Mouse (Mus musculus) midbrain, embryonic 14.5 days (tissue): ENCODE measurements around the gene Ngfr. TPM values are rescaled to one million over a fixed set of nuclear protein-coding genes. Genes with fewer than 3 reads are reported as not detected.

ENCODE experiments used
- ATAC-seq: fragments of 200-750 bp; cut with Nextera tagmentation; 2 replicates; pipeline ENCODE4 v1.8.0; 2017; ENCODE audit warnings: moderate number of reproducible peaks, moderate library complexity; ENCODE audit not compliant: low FRiP score, low TSS enrichment
- DNase-seq: peaks from one replicate; pipeline ENCODE4 v3.0.0-alpha.2; 2015
- H3K27ac ChIP-seq: fragments of 300-500 bp; sonication (generic); replicated peaks from 2 replicates; pipeline ENCODE4 v1.5.1; 2014; ENCODE audit warnings: mild to moderate bottlenecking, low read depth, low read length, moderate library complexity
- H3K27me3 ChIP-seq: fragments of 300-500 bp; sonication (generic); 2 replicates; pipeline ENCODE4 v1.6.1; 2014; ENCODE audit warnings: low read length, control low read depth, mixed read lengths; ENCODE audit not compliant: control insufficient read depth, insufficient read depth
- H3K36me3 ChIP-seq: fragments of 300-500 bp; sonication (generic); 2 replicates; pipeline ENCODE4 v1.6.1; 2014; ENCODE audit warnings: low read length, control low read depth; ENCODE audit not compliant: control insufficient read depth, insufficient read depth
- H3K4me1 ChIP-seq: fragments of 300-500 bp; sonication (generic); 2 replicates; pipeline ENCODE4 v1.6.1; 2014; ENCODE audit warnings: mild to moderate bottlenecking, antibody characterized with exemption, low read length, control low read depth; ENCODE audit not compliant: control insufficient read depth, insufficient read depth
- H3K4me2 ChIP-seq: fragments of 300-500 bp; sonication (generic); 2 replicates; pipeline ENCODE4 v1.6.1; 2014; ENCODE audit warnings: mild to moderate bottlenecking, low read length, moderate library complexity
- H3K4me3 ChIP-seq: fragments of 300-500 bp; sonication (generic); replicated peaks from 2 replicates; pipeline ENCODE4 v1.5.1; 2014; ENCODE audit warnings: low read depth, low read length
- H3K9ac ChIP-seq: fragments of 300-500 bp; sonication (generic); replicated peaks from 2 replicates; pipeline ENCODE4 v1.6.1; 2014; ENCODE audit warnings: mild to moderate bottlenecking, low read length, moderate library complexity
- H3K9me3 ChIP-seq: fragments of 300-500 bp; sonication (generic); 2 replicates; pipeline ENCODE4 v1.6.1; 2016; ENCODE audit warnings: low read length, control low read depth, mixed read lengths; ENCODE audit not compliant: control insufficient read depth
- WGBS: fragments of 180-500 bp; shearing (Covaris S2); extraction: QIAGEN DNeasy Blood & Tissue Kit; methylation state at CpG from one replicate; pipeline ENCODE4 v1.1.7; 2014; 5-methylcytosine and 5-hydroxymethylcytosine counted together
- polyA plus RNA-seq: library from polyadenylated mRNA; unstranded; fragments of >200 nt; fragmentation: Nextera tagmentation; extraction: Ambion mirVana; gene quantifications from 2 replicates; pipeline ENCODE4 v1.2.1, GENCODE M21; 2014

Gene Ngfr
- polyA plus RNA-seq, 1 experiment from 2014 or later: 13.7 TPM

- no peak for DNase-seq
- no peak overlapping the region for H3K27ac ChIP-seq
- H3K4me2 ChIP-seq: no peak overlapping the region
- no peaks in the 10 kb centered on the region for H3K9me3 ChIP-seq
- H3K27me3 ChIP-seq: peaks cover 30% of the 10 kb centered on the region
- no peaks in the 10 kb centered on the region for H3K36me3 ChIP-seq
- 0 out of 2 replicates have a peak, but pooled peaks cover 8% of the 10 kb centered on the region for H3K4me1 ChIP-seq
- ATAC-seq: no peak
- WGBS: 32% methylated on average over 14 of the region's 14 CpGs
- no peak overlapping the region for H3K9ac ChIP-seq
- no peak overlapping the region for H3K4me3 ChIP-seq
These were observed 10.9 kb upstream of the Ngfr start for GRCm38 (mm10) chr11:95598214-95599062.

GRCm38 (mm10) chr11:95597741-95598140 is 10.2 kb upstream of the Ngfr start:
- Histone ChIP-seq H3K4me3 (no peak overlapping the region), H3K27ac (no peak overlapping the region), H3K27me3 (peaks cover 30% of the 10 kb centered on the region), H3K9me3 (no peaks in the 10 kb centered on the region), H3K9ac (no peak overlapping the region), H3K4me1 (0 out of 2 replicates have a peak, but pooled peaks cover 8% of the 10 kb centered on the region), H3K4me2 (no peak overlapping the region), H3K36me3 (no peaks in the 10 kb centered on the region)
- no peak for DNase-seq
- ATAC-seq: no peak
- 26% methylated on average over 13 of the region's 13 CpGs for WGBS

DNA sequence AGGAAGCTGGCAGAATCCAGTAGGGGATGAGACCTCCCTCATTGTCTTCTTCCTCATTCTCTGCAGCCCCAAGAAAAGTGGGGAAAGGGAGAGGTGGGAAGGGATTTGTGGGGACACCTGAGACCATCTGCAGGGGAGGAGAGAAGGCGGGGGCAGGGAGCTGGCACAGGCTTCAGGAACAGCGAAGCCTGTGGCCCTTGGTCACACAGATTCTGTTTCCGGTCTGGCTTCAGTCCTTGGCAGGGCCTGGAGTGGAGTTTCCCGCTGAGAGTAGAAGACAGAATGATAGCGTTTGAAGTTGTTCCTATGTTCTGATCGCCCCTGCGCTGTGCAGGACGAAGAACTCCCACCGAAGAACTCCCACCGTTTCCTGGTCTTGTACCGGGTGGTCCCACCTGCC is 9.2 kb upstream of the Ngfr start:
- H3K4me3 ChIP-seq: no peak overlapping the region
- ATAC-seq (no peak), DNase-seq (no peak)
- no peak overlapping the region for H3K27ac ChIP-seq
- no peaks in the 10 kb centered on the region for H3K9me3 ChIP-seq
- peaks cover 30% of the 10 kb centered on the region for H3K27me3 ChIP-seq
- H3K36me3 ChIP-seq: no peaks in the 10 kb centered on the region
- 37% methylated on average over 11 of the region's 11 CpGs for WGBS
- no peak overlapping the region for H3K4me2 ChIP-seq
- H3K4me1 ChIP-seq: 0 out of 2 replicates have a peak, but pooled peaks cover 8% of the 10 kb centered on the region
- H3K9ac ChIP-seq: no peak overlapping the region

DNA sequence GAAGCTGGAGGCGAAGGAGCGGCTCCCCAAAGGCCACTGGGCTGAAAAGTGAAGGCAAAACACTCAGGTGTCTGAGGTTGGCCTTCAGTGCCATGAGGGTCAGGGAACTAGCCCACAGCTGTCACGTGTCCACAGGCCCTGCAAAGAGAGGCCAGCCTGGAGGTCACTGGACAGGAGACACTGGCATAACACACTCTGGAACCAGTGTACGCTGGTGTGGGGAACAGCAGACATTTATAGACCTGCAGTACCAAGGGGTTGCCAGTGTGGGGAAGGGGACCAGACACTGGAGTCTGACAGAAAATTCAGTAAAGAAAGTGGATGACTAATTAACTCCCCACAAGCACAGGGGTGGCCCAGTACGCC is 8.6 kb upstream of the Ngfr start:
- no peaks in the 10 kb centered on the region for H3K36me3 ChIP-seq
- 51% methylated on average over 5 of the region's 5 CpGs for WGBS
- H3K4me1 ChIP-seq: 0 out of 2 replicates have a peak, but pooled peaks cover 8% of the 10 kb centered on the region
- H3K27me3 ChIP-seq: peaks cover 30% of the 10 kb centered on the region
- ATAC-seq (no peak), DNase-seq (no peak)
- H3K9me3 ChIP-seq: no peaks in the 10 kb centered on the region
- no peak overlapping the region for H3K27ac ChIP-seq
- H3K9ac ChIP-seq: no peak overlapping the region
- no peak overlapping the region for H3K4me3 ChIP-seq
- H3K4me2 ChIP-seq: no peak overlapping the region

DNA sequence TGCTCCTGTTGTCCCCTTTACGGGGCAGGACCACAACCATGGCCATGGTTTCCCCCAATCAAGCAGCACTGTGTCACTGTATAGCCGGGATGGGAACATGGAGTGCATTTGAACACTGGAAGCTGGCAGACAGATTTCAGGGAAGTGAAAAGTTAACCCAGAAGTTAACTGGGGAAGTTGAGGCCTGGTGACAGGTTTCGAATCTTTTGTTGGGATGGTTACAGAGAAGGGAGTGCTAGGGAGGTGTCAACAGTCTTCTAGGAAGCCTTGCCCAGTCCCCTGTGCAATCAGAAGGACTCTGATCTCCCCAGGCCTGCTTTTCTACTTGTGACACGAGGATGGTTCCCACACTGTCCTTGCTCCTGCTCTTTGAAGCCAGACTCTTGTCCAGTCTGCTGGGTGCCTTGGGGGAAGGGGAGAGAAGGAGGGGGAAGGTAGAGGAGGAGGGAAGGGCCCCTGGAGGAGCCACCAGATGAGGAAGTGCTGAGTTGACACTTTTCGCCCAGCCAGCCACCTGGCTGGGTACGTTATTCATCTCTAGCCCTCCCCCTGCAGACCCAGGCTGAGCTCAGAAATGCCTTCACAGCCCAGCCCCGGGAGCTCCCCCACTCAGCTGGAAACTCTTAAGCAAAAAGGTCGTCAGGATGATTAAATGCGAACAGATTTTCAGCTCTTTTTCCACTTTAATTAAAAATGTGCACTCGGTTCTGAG is 8.1 kb upstream of the Ngfr start:
- H3K9ac ChIP-seq: no peak overlapping the region
- 0 out of 2 replicates have a peak, but pooled peaks cover 8% of the 10 kb centered on the region for H3K4me1 ChIP-seq
- DNase-seq: no peak
- no peak overlapping the region for H3K4me3 ChIP-seq
- no peak overlapping the region for H3K27ac ChIP-seq
- H3K4me2 ChIP-seq: no peak overlapping the region
- H3K9me3 ChIP-seq: no peaks in the 10 kb centered on the region
- WGBS: 26% methylated on average over 10 of the region's 10 CpGs
- peaks cover 30% of the 10 kb centered on the region for H3K27me3 ChIP-seq
- ATAC-seq: no peak
- H3K36me3 ChIP-seq: no peaks in the 10 kb centered on the region

- Histone ChIP-seq H3K4me1 (0 out of 2 replicates have a peak, but pooled peaks cover 8% of the 10 kb centered on the region), H3K27me3 (peaks cover 31% of the 10 kb centered on the region), H3K36me3 (no peaks in the 10 kb centered on the region), H3K4me3 (no peak overlapping the region), H3K27ac (no peak overlapping the region), H3K4me2 (no peak overlapping the region), H3K9me3 (no peaks in the 10 kb centered on the region), H3K9ac (no peak overlapping the region)
- 11% methylated on average over 13 of the region's 13 CpGs for WGBS
- DNase-seq (no peak), ATAC-seq (no peak)
These were observed 7.2 kb upstream of the Ngfr start for GRCm38 (mm10) chr11:95594686-95595212.

DNA sequence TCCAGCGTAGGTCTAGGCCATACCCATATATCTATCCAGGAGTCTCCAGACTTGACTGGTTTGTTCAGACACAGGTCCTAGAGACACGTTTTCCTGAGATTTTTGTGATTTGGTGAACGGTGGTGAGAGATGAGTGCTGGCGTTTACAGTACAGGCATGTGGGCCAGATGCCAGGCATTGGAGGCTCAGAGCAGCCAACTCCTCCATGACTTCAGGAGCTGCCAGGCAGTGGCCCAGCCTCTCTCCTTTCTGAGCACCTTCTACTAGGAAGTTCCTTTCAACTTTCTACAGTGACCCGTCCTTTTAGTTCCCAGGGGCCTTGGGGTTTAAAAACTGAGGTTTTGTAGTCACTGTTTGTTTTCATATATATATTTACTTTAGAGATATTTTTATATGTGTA is 6.0 kb upstream of the Ngfr start:
- no peak overlapping the region for H3K4me2 ChIP-seq
- H3K27ac ChIP-seq: no peak overlapping the region
- no peaks in the 10 kb centered on the region for H3K36me3 ChIP-seq
- no peak overlapping the region for H3K9ac ChIP-seq
- DNase-seq: no peak
- ATAC-seq: no peak
- H3K4me3 ChIP-seq: no peak overlapping the region
- 0 out of 2 replicates have a peak, but pooled peaks cover 8% of the 10 kb centered on the region for H3K4me1 ChIP-seq
- H3K27me3 ChIP-seq: peaks cover 27% of the 10 kb centered on the region
- WGBS: 79% methylated on average over 5 of the region's 5 CpGs
- no peaks in the 10 kb centered on the region for H3K9me3 ChIP-seq

GRCm38 (mm10) chr11:95592691-95593090 is 5.2 kb upstream of the Ngfr start:
- ATAC-seq: no peak
- peaks cover 21% of the 10 kb centered on the region for H3K27me3 ChIP-seq

More at GRCm38 (mm10) chr11:95592691-95593090, 5.2 kb upstream of the Ngfr start:
- 91% methylated on average over 1 of the region's 1 CpGs for WGBS
- no peak overlapping the region for H3K4me2 ChIP-seq
- H3K9ac ChIP-seq: no peak overlapping the region
- H3K36me3 ChIP-seq: no peaks in the 10 kb centered on the region
- no peak for DNase-seq
- no peak overlapping the region for H3K4me3 ChIP-seq
- H3K9me3 ChIP-seq: no peaks in the 10 kb centered on the region
- H3K4me1 ChIP-seq: 0 out of 2 replicates have a peak, but pooled peaks cover 9% of the 10 kb centered on the region
- H3K27ac ChIP-seq: no peak overlapping the region
